Mouse (Mus musculus) thymus, adult 2 months (tissue): ENCODE results near the gene Scrn2. TPM values are rescaled to one million over a fixed set of nuclear protein-coding genes. Genes with fewer than 3 reads are reported as not detected.

Source experiments
- DNase-seq: peaks from one replicate; pipeline ENCODE4 v3.0.0; 2021
- H3K27ac ChIP-seq: fragments of 200-500 bp; 2 replicates; pipeline ENCODE4 v1.5.1; 2012; ENCODE audit warnings: low read length, control low read depth; ENCODE audit not compliant: control insufficient read depth, insufficient read depth
- H3K27me3 ChIP-seq: fragments of 200-500 bp; 2 replicates; pipeline ENCODE4 v1.6.1; 2012; ENCODE audit warnings: mild to moderate bottlenecking, low read length, moderate library complexity, mixed read lengths; ENCODE audit not compliant: control insufficient read depth, insufficient read depth
- H3K36me3 ChIP-seq: fragments of 200-500 bp; 2 replicates; pipeline ENCODE4 v1.6.1; 2012; ENCODE audit warnings: mild to moderate bottlenecking, low read length, moderate library complexity; ENCODE audit not compliant: control insufficient read depth, insufficient read depth
- H3K4me1 ChIP-seq: fragments of 200-500 bp; replicated peaks from 2 replicates; pipeline ENCODE4 v1.6.1; 2012; ENCODE audit warnings: low read length; ENCODE audit not compliant: control insufficient read depth, insufficient read depth
- H3K4me3 ChIP-seq: fragments of 200-500 bp; 2 replicates; pipeline ENCODE4 v1.5.1; 2012; ENCODE audit warnings: mild to moderate bottlenecking, low read length, control low read depth, moderate library complexity; ENCODE audit not compliant: control insufficient read depth, insufficient read depth
- CTCF ChIP-seq: fragments of 200-500 bp; IDR thresholded peaks from 2 replicates; pipeline ENCODE4 v1.5.1; 2012; ENCODE audit warnings: mild to moderate bottlenecking, control low read depth, low read length, moderate library complexity, borderline replicate concordance; ENCODE audit not compliant: control insufficient read depth, poor library complexity, insufficient read depth; ENCODE audit errors: extremely low read depth
- POLR2A ChIP-seq: fragments of 200-500 bp; IDR thresholded peaks from 2 replicates; pipeline ENCODE4 v1.6.1; 2012; ENCODE audit warnings: mild to moderate bottlenecking, low read length, control low read depth, moderate library complexity; ENCODE audit not compliant: control insufficient read depth, poor library complexity, insufficient read depth; ENCODE audit errors: extremely low read depth
- WGBS: fragments of 180-500 bp; shearing (Covaris S2); methylation state at CpG from one replicate; pipeline ENCODE4 v1.1.7; 2018; 5-methylcytosine and 5-hydroxymethylcytosine counted together
- polyA plus RNA-seq: library from polyadenylated mRNA; depleted of rRNA; stranded (reverse); fragments of >200 nt; gene quantifications from 2 replicates; pipeline ENCODE4 v1.2.3, GENCODE M21; 2012

Scrn2 gene
- polyA plus RNA-seq, 1 experiment, result 20.5 TPM

DNA sequence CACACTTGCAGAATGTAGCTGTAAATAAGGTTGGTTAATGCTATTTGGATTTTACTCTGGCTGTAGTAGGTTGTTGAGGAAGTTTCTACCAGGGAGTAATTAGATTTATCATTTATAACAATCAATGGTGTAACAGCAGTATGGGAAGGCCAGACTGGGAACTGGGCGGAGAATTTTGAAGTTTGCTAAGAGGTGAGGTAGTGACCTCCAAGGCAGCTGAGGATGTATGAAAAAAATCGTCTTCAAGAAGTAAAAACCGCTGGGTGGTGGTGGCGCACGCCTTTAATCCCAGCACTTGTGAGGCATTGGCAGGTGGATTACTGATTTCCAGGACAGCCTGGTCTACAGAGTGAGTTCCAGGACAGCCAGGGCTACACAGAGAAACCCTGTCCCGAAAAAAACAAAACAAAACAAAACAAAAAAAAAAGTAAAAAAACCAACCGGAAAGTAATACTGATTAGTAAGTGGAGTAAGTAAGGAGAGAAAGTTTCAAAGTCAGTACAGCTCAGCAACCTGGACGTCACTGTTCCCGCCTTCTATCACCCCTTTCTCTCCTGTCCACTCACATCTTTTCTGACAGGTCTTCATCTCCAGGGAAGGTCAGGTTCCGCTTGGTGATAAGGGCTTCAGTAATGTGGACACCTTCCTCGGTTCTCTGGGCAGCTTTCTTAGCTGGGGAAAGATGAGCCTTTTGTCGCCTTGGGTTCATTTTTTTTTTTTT, 10.7 kb downstream of the Scrn2 start:
- no peak for DNase-seq
- 0 out of 2 replicates have a peak overlapping the region, but pooled peaks have one; percentile 44 for H3K4me3 ChIP-seq
- TF ChIP-seq CTCF (no peak), POLR2A (no peak)
- no peaks in the 10 kb centered on the region for H3K27me3 ChIP-seq
- 38% methylated on average over 12 of the region's 12 CpGs for WGBS
- H3K36me3 ChIP-seq, result no peaks in the 10 kb centered on the region
- no peak overlapping the region for H3K27ac ChIP-seq
- peaks cover 8% of the 10 kb centered on the region for H3K4me1 ChIP-seq

DNA sequence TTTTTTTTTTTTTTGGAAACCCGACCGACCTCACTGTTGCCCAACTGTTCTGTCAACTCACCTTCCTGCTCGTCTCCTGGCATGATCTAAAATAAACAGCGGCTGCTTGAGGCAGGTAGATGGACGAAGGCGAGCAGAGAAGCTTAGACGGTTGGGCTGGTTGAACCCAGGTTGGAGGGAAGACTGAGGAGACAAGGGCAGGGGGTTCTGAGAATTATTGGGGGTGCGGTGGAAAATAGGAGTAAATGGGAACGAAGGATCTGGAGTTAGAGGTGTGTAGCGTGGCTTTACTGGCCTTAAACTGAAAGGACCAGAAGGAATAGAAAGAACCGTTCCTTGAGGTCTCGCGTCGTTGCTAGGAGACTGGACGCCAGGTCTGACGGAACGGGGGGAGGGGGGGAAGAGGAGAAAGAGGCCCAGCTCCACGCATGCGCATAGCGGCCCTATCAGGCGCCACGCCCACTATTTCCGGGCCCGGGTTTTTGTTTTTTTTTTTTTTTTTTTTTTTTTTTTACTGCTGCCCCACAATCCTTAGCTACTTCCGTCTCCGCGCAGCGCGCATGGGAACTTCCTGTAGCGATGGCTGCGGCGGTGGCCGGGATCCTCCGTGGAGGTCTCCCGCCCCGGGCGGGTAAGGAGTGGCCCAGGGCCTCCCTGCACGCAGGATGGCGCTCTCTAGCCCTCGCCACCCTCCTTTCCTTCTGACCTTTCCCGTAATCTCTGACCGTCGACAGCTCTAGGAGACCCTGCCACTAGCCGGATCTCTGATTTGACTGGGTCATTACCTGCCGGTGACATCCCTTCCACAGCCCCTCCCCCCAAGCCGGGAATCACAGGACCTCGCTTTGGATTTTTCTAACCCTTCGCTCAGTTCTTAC, 11.5 kb downstream of the Scrn2 start, which contains the start of the genes Lrrc46 and Mrpl10:
Gene Lrrc46 (minus strand): TSS at position 386 of the 878 bp plus-strand sequence.
Gene Mrpl10 (plus strand): TSS at position 539 of the 878 bp plus-strand sequence.
- Histone ChIP-seq H3K27me3 (no peaks in the 10 kb centered on the region), H3K4me3 (peak within 1 kb of the TSS; percentile 91), H3K27ac (peak within 1 kb of the TSS; percentile 30; the same call in 1 of the 2 replicates), H3K4me1 (peaks cover 8% of the 10 kb centered on the region), H3K36me3 (no peaks in the 10 kb centered on the region)
- DNase-seq, result peak; percentile 85
- TF ChIP-seq POLR2A (peak; percentile 60; the same call in 1 of the 2 replicates), CTCF (no peak)
- WGBS, result under 1% methylated on average over 48 of the region's 48 CpGs

DNA sequence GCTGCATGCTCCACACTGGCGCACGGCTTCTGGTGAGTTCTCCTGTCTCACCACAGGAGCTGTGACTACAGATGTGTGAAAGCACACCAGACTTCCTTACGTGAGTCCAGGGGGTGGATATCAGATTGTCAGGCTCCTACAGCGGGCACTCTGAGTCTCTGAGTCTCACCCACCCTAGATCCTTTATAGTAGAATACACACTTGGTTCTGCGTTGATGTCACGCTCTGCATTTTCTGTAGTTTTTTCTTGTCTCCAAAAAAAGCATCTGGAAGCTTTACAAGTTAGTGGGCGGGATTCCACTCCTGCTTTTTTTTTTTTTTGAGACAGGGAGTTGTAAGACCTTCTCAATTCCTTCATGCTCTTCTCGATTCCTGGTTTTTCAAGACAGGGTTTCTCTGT, 15.2 kb downstream of the Scrn2 start:
- WGBS, result 98% methylated on average over 8 of the region's 8 CpGs
- no peak for DNase-seq
- Histone ChIP-seq H3K36me3 (no peaks in the 10 kb centered on the region), H3K27ac (no peak overlapping the region), H3K4me3 (no peak overlapping the region), H3K27me3 (no peaks in the 10 kb centered on the region), H3K4me1 (peaks cover 9% of the 10 kb centered on the region)
- TF ChIP-seq POLR2A (no peak), CTCF (no peak)

DNA sequence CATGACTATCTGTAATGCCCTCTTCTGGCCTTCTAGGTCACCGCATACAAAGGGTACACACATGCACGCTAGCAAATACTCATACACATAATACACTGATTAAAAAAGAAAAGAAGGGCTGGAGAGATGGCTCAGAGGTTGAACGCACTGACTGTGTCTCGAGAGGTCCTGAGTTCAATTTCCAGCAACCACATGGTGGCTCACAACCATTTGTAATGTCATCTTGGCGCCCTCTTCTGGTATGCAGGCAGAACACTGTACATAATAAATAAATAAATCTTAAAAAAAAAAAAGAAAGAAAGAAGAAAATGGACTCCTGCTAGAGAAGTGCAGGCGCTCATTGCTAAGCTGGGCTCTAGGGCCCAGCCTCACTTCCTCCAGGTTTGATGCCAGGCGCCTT, 16.1 kb downstream of the Scrn2 start:
- H3K4me1 ChIP-seq, result peaks cover 13% of the 10 kb centered on the region
- DNase-seq, result peak; percentile 20
- 93% methylated on average over 7 of the region's 7 CpGs for WGBS
- no peak overlapping the region for H3K27ac ChIP-seq
- no peak overlapping the region for H3K4me3 ChIP-seq
- TF ChIP-seq POLR2A (no peak), CTCF (no peak)
- no peaks in the 10 kb centered on the region for H3K36me3 ChIP-seq
- H3K27me3 ChIP-seq, result no peaks in the 10 kb centered on the region

DNA sequence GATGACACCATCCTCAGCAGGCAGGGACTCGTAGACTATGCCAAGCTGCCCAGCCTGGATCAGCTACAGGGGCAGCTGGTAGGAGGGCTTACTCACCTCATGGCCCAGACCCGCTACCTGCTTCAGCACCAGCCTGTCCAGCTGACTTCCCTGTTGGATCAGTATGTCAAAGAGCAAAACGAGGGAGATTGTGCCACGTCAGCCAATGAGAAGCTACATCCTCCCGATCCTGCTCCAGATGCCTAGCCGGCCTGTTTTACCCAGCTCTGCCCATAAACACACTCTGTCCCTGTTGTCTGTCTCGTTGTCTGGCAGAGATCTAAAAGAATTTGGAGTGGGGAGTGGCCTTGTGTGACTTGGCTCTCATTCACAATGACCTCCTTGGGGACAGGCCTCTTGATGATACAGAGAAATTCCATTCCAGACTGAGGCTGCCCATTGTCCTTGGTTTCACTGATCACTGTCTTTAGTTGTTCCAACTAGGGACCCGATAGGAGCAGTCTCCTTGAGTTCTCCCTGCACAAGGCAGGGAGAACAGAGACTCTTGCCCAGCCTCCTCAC, 18.4 kb downstream of the Scrn2 start:
- Histone ChIP-seq H3K4me3 (no peak overlapping the region), H3K4me1 (peaks cover 24% of the 10 kb centered on the region), H3K36me3 (no peaks in the 10 kb centered on the region), H3K27ac (no peak overlapping the region), H3K27me3 (no peaks in the 10 kb centered on the region)
- no peak for TF ChIP-seq POLR2A
- no peak for TF ChIP-seq CTCF
- WGBS, result 92% methylated on average over 8 of the region's 8 CpGs
- no peak for DNase-seq

DNA sequence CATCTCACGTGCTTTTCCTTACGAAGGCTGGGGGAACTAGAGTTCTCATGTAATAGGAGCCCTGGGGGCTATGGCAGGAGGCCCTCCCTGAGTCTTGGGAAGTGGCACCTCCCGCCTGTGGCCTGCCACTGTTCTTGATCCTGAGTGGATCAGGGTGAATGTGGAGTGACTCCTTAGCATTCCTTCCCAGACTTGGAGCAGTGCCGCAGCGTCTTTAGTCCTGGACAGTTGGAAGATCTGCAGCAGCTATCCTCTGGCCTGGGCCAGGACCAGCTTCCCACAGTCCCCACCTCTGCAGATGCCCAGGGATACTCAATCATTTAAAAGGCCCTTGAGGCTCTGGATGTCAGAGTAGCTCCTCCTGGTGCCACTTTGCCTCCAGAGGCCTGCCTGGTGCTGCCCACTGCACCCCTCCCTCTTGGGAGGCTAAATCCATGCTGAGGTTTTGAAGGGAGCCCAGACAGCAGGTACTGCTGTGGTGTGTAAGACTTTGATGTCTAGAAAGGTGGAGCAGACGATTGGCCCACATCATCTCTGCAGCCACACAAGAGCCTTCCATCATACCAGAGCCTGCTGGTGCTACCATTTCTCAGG, 19.9 kb downstream of the Scrn2 start:
- 93% methylated on average over 6 of the region's 6 CpGs for WGBS
- Histone ChIP-seq H3K27ac (no peak overlapping the region), H3K36me3 (peaks cover 11% of the 10 kb centered on the region), H3K27me3 (no peaks in the 10 kb centered on the region), H3K4me1 (peaks cover 24% of the 10 kb centered on the region), H3K4me3 (no peak overlapping the region)
- DNase-seq, result no peak
- no peak for TF ChIP-seq CTCF
- no peak for TF ChIP-seq POLR2A
